Mouse (Mus musculus) forebrain, embryonic 15.5 days (tissue): ENCODE results near the gene Tbc1d10c. TPM values are rescaled to one million over a fixed set of nuclear protein-coding genes. Genes with fewer than 3 reads are reported as not detected.
A peak's percentile ranks its signal among the peaks of the same experiment; 100 is the strongest.

Experiments
- ATAC-seq: fragments of 200-750 bp; cut with Nextera tagmentation; replicated peaks from 2 replicates; pipeline ENCODE4 v1.8.0; 2017; ENCODE audit warnings: mild to moderate bottlenecking, moderate TSS enrichment, moderate library complexity
- H3K27ac ChIP-seq: fragments of 300-500 bp; sonication (generic); replicated peaks from 2 replicates; pipeline ENCODE4 v1.5.1; 2015; ENCODE audit warnings: mild to moderate bottlenecking, inconsistent platforms
- H3K27me3 ChIP-seq: fragments of 300-500 bp; sonication (generic); 2 replicates; pipeline ENCODE4 v1.6.1; 2015; ENCODE audit warnings: inconsistent platforms
- H3K36me3 ChIP-seq: fragments of 300-500 bp; sonication (generic); 2 replicates; pipeline ENCODE4 v1.6.1; 2015; ENCODE audit warnings: mild to moderate bottlenecking, inconsistent platforms
- H3K4me1 ChIP-seq: fragments of 300-500 bp; sonication (generic); 2 replicates; pipeline ENCODE4 v1.6.1; 2015; ENCODE audit warnings: inconsistent platforms
- H3K4me2 ChIP-seq: fragments of 300-500 bp; sonication (generic); replicated peaks from 2 replicates; pipeline ENCODE4 v1.6.1; 2015; ENCODE audit warnings: mild to moderate bottlenecking, inconsistent platforms
- H3K4me3 ChIP-seq: fragments of 300-500 bp; sonication (generic); 2 replicates; pipeline ENCODE4 v1.5.1; 2015; ENCODE audit warnings: mild to moderate bottlenecking, inconsistent platforms
- H3K9ac ChIP-seq: fragments of 300-500 bp; sonication (generic); replicated peaks from 2 replicates; pipeline ENCODE4 v1.6.1; 2015; ENCODE audit warnings: mild to moderate bottlenecking, inconsistent platforms
- H3K9me3 ChIP-seq: fragments of 300-500 bp; sonication (generic); 2 replicates; pipeline ENCODE4 v1.6.1; 2016; ENCODE audit warnings: inconsistent platforms
- WGBS: fragments of 180-500 bp; shearing (Covaris S2); methylation state at CpG from one replicate; pipeline ENCODE4 v1.1.7; 2015; ENCODE audit warnings: mixed read lengths; 5-methylcytosine and 5-hydroxymethylcytosine counted together
- polyA plus RNA-seq: library from polyadenylated mRNA; unstranded; fragments of >200 nt; fragmentation: Nextera tagmentation; extraction: Ambion mirVana; gene quantifications from 2 replicates; pipeline ENCODE4 v1.2.1, GENCODE M21; 2015

The Tbc1d10c gene
- polyA plus RNA-seq, 1 experiment from 2014 or later, result 0.70 TPM

GRCm38 (mm10) chr19:4226779-4227178 lies 35.7 kb upstream of the Tbc1d10c start:
- Histone ChIP-seq H3K27ac (no peak overlapping the region), H3K9ac (no peak overlapping the region), H3K4me1 (peaks cover 5% of the 10 kb centered on the region), H3K36me3 (no peaks in the 10 kb centered on the region), H3K4me2 (no peak overlapping the region), H3K4me3 (no peak overlapping the region), H3K27me3 (peaks cover 14% of the 10 kb centered on the region), H3K9me3 (no peaks in the 10 kb centered on the region)
- ATAC-seq, result no peak
- 92% methylated on average over 7 of the region's 7 CpGs for WGBS

DNA sequence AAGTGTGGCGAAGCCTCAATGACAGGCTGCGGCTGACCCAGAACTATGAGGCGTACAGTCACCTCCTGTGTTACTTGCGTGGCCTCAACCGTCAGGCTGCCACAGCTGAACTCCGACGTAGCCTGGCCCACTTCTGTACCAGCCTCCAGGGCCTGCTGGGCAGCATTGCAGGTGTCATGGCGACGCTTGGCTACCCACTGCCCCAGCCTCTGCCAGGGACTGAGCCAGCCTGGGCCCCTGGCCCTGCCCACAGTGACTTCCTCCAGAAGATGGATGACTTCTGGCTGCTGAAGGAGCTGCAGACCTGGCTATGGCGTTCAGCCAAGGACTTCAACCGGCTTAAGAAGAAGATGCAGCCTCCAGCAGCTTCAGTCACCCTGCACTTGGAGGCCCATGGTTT lies 31.1 kb upstream of the Tbc1d10c start:
- Histone ChIP-seq H3K4me3 (no peak overlapping the region), H3K4me2 (no peak overlapping the region), H3K4me1 (peaks cover 12% of the 10 kb centered on the region), H3K27ac (no peak overlapping the region), H3K9me3 (no peaks in the 10 kb centered on the region), H3K27me3 (peaks cover 4% of the 10 kb centered on the region; the same call in 1 of the 2 replicates), H3K9ac (no peak overlapping the region), H3K36me3 (no peaks in the 10 kb centered on the region)
- WGBS, result 83% methylated on average over 11 of the region's 11 CpGs
- ATAC-seq, result no peak

GRCm38 (mm10) chr19:4220957-4221743 lies 30.1 kb upstream of the Tbc1d10c start:
- no peak for ATAC-seq
- 43% methylated on average over 14 of the region's 14 CpGs for WGBS
- H3K36me3 ChIP-seq, result no peaks in the 10 kb centered on the region
- H3K4me1 ChIP-seq, result peaks cover 15% of the 10 kb centered on the region
- no peak overlapping the region for H3K4me2 ChIP-seq
- no peaks in the 10 kb centered on the region for H3K9me3 ChIP-seq
- no peak overlapping the region for H3K9ac ChIP-seq
- H3K27ac ChIP-seq, result no peak overlapping the region
- peaks cover 14% of the 10 kb centered on the region for H3K27me3 ChIP-seq
- H3K4me3 ChIP-seq, result no peak overlapping the region

DNA sequence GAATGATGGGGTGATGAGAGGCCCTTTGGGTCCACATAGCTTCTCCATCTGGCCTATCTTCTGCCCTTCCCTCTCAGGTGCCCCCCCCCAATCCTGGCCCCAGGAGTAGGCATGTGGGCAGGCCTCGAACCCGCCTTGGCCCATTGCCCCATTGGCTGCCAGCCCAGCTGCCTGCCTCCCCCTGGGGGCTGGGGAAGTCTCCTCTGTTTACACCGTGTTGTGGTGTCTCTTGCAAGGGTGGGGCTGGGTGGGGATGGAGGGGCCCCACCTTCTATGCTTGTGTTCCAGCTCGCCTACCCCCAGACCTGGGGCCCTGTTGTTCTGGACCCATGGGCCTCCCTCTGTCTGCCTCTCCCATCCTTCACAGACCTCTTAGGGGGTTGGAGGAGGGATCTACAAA lies 29.3 kb upstream of the Tbc1d10c start:
- H3K27ac ChIP-seq, result no peak overlapping the region
- 38% methylated on average over 4 of the region's 4 CpGs for WGBS
- H3K9me3 ChIP-seq, result no peaks in the 10 kb centered on the region
- no peak for ATAC-seq
- H3K4me1 ChIP-seq, result peaks cover 19% of the 10 kb centered on the region
- H3K4me2 ChIP-seq, result no peak overlapping the region
- H3K27me3 ChIP-seq, result peaks cover 21% of the 10 kb centered on the region
- no peak overlapping the region for H3K4me3 ChIP-seq
- no peak overlapping the region for H3K9ac ChIP-seq
- no peaks in the 10 kb centered on the region for H3K36me3 ChIP-seq

DNA sequence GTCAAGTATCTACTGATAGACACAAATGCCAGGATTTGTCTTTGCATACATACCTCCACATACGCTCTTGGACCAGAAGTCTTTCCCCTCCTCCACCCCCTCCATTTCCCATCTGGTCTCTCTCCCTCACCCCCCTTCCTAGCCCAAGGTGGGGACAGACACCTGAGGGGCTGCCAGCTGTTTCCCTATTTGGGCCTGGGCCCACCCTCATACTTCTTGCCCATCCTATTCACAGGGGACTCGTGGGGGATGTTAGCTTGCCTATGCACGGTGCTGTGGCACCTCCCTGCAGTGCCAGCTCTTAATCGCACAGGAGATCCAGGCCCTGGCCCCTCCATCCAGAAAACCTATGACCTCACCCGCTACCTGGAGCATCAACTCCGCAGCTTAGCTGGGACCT lies 28.9 kb upstream of the Tbc1d10c start:
- Histone ChIP-seq H3K27ac (no peak overlapping the region), H3K9me3 (no peaks in the 10 kb centered on the region), H3K4me2 (no peak overlapping the region), H3K4me1 (peaks cover 24% of the 10 kb centered on the region), H3K4me3 (no peak overlapping the region), H3K27me3 (peaks cover 26% of the 10 kb centered on the region), H3K36me3 (no peaks in the 10 kb centered on the region), H3K9ac (no peak overlapping the region)
- ATAC-seq, result no peak
- 76% methylated on average over 6 of the region's 6 CpGs for WGBS

- Histone ChIP-seq H3K4me2 (no peak overlapping the region), H3K9ac (no peak overlapping the region), H3K9me3 (no peaks in the 10 kb centered on the region), H3K27me3 (peaks cover 34% of the 10 kb centered on the region), H3K36me3 (no peaks in the 10 kb centered on the region), H3K27ac (no peak overlapping the region), H3K4me1 (peaks cover 36% of the 10 kb centered on the region), H3K4me3 (no peak overlapping the region)
- WGBS, result 71% methylated on average over 1 of the region's 1 CpGs
- no peak for ATAC-seq
Observed at GRCm38 (mm10) chr19:4218784-4219183, 27.7 kb upstream of the Tbc1d10c start.

- H3K9me3 ChIP-seq, result no peaks in the 10 kb centered on the region
- WGBS, result 76% methylated on average over 11 of the region's 11 CpGs
- no peaks in the 10 kb centered on the region for H3K36me3 ChIP-seq
- ATAC-seq, result no peak
- H3K4me3 ChIP-seq, result no peak overlapping the region
- no peak overlapping the region for H3K9ac ChIP-seq
- no peak overlapping the region for H3K27ac ChIP-seq
- no peak overlapping the region for H3K4me2 ChIP-seq
- H3K4me1 ChIP-seq, result peaks cover 41% of the 10 kb centered on the region
- H3K27me3 ChIP-seq, result peaks cover 39% of the 10 kb centered on the region
Observed at GRCm38 (mm10) chr19:4218293-4218692, 27.2 kb upstream of the Tbc1d10c start.

DNA sequence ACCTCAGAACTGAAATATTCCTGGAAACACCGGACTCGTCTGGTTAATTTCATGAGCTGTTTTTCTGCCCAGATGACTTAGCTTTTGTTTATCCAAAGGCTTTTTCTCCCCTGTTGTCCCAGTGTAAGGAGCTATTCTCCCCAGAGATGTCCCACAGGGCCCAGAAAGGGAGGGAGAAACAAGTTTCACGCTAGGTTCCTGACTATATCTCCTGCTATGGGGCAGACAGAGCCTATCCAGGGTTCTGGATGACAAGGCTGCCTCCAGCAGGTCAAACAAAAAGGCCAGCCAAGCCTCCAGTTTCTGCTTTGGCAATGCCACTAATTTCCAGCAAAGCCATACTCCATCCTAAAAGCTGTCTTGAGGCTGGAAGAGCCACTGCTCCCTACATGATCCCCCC lies 26.8 kb upstream of the Tbc1d10c start:
- Histone ChIP-seq H3K4me2 (no peak overlapping the region), H3K4me3 (no peak overlapping the region), H3K4me1 (peaks cover 43% of the 10 kb centered on the region), H3K9ac (no peak overlapping the region), H3K27me3 (peaks cover 42% of the 10 kb centered on the region), H3K36me3 (no peaks in the 10 kb centered on the region), H3K9me3 (no peaks in the 10 kb centered on the region), H3K27ac (no peak overlapping the region)
- WGBS, result 35% methylated on average over 3 of the region's 3 CpGs
- ATAC-seq, result no peak

GRCm38 (mm10) chr19:4217140-4217539 lies 26.1 kb upstream of the Tbc1d10c start:
- ATAC-seq, result no peak
- H3K36me3 ChIP-seq, result no peaks in the 10 kb centered on the region
- H3K4me1 ChIP-seq, result peaks cover 43% of the 10 kb centered on the region
- WGBS, result 9% methylated on average over 5 of the region's 5 CpGs
- H3K4me3 ChIP-seq, result no peak overlapping the region
- H3K9ac ChIP-seq, result no peak overlapping the region
- no peak overlapping the region for H3K4me2 ChIP-seq
- no peaks in the 10 kb centered on the region for H3K9me3 ChIP-seq
- no peak overlapping the region for H3K27ac ChIP-seq
- H3K27me3 ChIP-seq, result peaks cover 45% of the 10 kb centered on the region

- Histone ChIP-seq H3K27ac (no peak overlapping the region), H3K36me3 (no peaks in the 10 kb centered on the region), H3K9ac (no peak overlapping the region), H3K27me3 (peaks cover 54% of the 10 kb centered on the region), H3K4me1 (peaks cover 43% of the 10 kb centered on the region), H3K9me3 (no peaks in the 10 kb centered on the region), H3K4me3 (no peak overlapping the region), H3K4me2 (no peak overlapping the region)
- no peak for ATAC-seq
- WGBS, result 25% methylated on average over 14 of the region's 14 CpGs
Observed at GRCm38 (mm10) chr19:4216041-4216685, 25.1 kb upstream of the Tbc1d10c start.

DNA sequence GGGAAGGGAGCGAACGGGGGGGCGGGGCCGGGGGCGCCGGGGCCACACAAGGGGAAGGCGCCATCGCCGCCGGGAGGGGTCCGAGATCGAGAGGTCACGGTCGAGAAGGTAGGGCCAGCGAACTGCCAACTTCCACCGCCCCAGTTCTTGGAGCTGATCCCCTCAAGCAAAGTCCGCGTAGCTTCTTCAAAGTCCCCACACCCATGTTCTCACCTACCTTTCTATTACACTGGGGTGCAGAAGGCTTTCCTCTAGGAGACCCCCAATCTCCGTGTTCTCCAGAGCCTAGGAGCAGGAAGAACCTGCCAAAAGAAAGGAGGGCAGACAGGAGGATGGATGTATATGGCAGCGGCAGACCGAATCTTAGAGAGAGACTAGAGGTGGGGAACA lies 24.4 kb upstream of the Tbc1d10c start:
- Histone ChIP-seq H3K36me3 (no peaks in the 10 kb centered on the region), H3K9ac (peak overlapping the region; percentile 55), H3K9me3 (no peaks in the 10 kb centered on the region), H3K4me3 (peak overlapping the region; percentile 52), H3K4me2 (peak overlapping the region; percentile 99), H3K4me1 (peaks cover 41% of the 10 kb centered on the region), H3K27me3 (peaks cover 54% of the 10 kb centered on the region), H3K27ac (no peak overlapping the region)
- WGBS, result 3% methylated on average over 19 of the region's 21 CpGs
- no peak for ATAC-seq

- Histone ChIP-seq H3K27me3 (peaks cover 54% of the 10 kb centered on the region), H3K9ac (peak overlapping the region; percentile 55), H3K36me3 (no peaks in the 10 kb centered on the region), H3K4me3 (peak overlapping the region; percentile 52), H3K4me2 (peak overlapping the region; percentile 99), H3K27ac (no peak overlapping the region), H3K4me1 (peaks cover 36% of the 10 kb centered on the region), H3K9me3 (no peaks in the 10 kb centered on the region)
- 0 out of 2 replicates have a peak, but pooled peaks have one; percentile 38 for ATAC-seq
- WGBS, result under 1% methylated on average over 72 of the region's 81 CpGs
Observed at GRCm38 (mm10) chr19:4214771-4215450, 23.8 kb upstream of the Tbc1d10c start.
